Mouse (Mus musculus): ENCODE results near the gene Wdr62.
A peak's percentile ranks its signal among the peaks of the same experiment; 100 is the strongest.

Gene Wdr62

DNA sequence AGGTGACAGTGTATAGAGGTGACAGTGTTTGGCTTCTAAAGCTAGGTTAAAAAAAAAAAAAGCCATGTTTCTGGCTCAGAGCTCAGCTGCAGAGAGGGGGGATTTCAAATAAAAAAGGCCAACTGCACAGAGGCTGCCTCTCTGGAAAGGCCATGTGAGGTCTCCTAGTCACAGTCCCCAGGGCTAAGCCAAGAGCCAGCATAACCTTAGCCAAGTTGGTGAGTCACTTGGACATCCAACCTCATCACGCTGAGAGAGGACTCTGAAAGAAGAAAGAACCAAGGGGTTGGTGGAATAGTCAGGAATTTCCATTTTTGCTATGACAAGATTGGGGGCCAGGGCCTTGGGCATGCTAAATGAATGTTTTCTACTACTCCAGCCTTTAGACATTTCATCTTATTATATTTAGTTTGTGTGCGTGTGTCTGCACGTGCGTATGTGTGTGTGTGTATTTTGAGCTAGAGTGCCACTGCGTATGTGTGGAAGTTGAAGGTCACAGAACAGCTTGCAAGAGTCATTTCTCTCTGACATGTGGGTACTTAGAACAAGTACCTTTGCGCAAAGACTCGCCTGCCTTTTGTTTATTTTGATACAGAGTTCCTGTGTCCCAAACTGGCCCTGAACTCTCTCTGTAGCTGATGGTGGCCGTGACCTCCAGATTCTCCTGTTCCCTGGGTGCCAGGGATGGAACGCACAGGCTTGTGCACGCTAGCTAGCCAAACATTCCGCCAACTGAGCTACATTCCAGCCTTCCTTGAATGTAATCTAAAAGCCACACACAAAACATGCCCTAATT, 77.1 kb downstream of the Wdr62 start:
- DNase-seq, result peak; percentile 71

DNA sequence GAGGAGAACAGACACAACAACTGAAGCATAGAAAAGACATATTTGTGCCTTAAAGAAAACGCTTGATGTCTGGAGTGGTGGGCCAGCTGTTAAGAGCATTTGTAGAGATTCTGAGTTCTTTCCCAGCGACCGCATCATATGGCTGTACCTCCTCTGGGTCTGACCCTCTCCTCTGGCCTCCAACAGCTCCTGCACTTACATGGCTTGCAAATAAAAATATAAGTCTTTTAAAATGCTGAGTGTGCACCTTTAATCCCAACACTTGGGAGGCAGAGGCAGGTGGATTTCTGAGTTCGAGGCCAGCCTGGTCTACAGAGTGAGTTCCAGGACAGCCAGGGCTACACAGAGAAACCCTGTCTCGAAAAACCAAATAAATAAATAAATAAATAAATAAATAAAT, 79.6 kb downstream of the Wdr62 start:
- DNase-seq, result peak; percentile 9

GRCm38 (mm10) chr7:30200200-30200599, 80.0 kb downstream of the Wdr62 start:
- no peak for DNase-seq

DNA sequence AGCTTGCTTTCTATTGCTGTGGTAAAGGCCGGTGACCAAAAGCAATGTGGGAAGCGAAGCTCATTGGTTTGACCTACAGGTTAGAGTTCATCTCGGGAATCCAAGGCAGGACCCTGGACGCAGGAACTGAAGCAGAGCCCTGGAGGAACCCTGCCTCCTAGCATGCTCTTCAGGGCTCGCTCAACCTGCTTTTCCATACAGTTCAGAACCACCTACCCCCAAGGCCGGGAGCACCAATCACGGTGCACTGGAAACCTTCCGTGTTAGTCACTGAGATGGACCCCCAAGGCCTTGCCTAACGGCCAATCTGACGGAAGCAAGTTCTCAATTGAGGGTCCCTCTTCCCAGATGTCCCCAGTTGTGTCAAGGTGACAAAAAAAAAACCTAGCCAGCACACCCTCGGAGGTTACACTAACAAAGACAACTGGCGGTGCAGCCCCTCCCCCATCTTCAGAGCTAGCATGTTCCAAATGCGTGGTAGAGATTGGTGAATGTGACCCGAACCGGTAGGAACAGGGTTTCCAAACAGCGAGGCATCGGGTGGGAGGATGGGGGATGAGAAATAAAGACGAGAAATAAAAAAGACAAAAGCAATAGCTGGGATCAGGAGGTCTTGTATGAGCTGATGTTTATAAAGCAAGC, 80.6 kb downstream of the Wdr62 start:
- peak; percentile 29 for DNase-seq

- DNase-seq, result peak; percentile 61
Observed at GRCm38 (mm10) chr7:30198481-30198971, 81.7 kb downstream of the Wdr62 start, which contains the start of gene Capns1. Gene Capns1, minus strand, starts transcription at chr7:30198811.

DNA sequence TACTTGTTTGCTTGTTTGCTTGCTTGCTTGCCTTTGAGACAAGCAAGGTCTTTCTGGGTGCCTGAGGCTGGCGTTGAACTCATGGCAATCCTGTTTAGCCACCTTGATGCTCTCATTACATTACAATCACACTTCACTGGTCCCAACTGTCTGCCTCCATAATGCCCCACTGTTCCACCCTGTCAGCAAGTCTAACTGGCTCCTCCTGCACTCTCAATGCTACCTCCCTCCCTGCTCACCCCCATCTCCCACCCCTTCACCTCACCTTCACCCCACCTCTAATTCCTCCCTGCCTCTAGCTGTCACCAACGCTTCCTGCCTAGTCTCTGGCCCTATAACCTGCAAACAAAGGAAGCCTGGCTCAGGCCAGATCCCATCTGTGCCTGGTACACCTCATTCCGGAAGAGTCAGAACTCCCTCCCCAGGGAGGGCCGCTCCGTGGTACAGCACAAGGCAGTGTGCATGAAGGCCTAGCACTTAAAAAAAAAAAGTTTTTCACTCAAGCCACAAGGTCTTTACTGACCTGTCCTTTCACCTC, 82.6 kb downstream of the Wdr62 start:
- DNase-seq, result no peak

DNA sequence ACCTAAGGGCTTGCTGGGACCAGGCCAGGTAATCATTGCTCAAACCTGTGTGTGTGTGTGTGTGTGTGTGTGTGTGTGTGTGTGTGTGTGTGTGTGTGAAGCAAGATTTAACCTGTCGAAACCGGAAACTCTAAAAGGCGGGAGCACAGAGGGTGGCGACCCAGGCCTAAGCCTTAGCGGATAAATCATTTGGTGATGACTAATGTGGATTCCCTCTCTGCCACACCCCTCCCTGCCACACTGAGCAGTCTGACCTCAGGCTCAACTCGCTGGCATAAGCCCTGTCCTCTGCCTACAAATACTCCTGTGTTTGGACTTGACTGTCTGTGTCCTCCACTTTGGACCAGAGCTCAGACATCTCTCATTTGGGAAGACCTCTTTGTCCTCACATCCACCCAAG, 84.0 kb downstream of the Wdr62 start:
- DNase-seq, result peak; percentile 49

- peak; percentile 54 for DNase-seq
Observed at GRCm38 (mm10) chr7:30195461-30195860, 84.8 kb downstream of the Wdr62 start.

DNA sequence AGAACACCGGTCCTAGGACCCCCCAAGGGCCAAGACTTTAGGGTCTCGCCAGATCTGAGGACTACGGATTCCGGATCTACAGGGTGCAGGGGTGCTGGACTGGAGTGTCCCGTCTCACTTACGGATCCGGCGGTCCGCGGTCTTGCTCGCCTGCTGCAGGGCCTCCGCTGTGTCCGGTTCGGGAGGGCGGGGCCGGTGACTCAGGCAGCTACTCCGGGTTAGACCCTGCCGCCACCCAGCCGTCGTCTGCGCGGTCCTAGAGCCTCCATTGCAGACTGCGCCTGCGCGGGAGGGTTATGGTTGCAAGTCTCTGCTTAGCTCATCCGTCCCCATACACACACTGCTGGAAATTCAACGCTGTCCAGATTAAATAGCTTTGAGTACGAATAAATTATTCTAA, 85.3 kb downstream of the Wdr62 start:
- peak; percentile 96 for DNase-seq

- peak; percentile 68 for DNase-seq
Observed at GRCm38 (mm10) chr7:30194101-30194831, 86.0 kb downstream of the Wdr62 start.

- DNase-seq, result peak; percentile 86
Observed at GRCm38 (mm10) chr7:30193581-30194100, 86.6 kb downstream of the Wdr62 start.

DNA sequence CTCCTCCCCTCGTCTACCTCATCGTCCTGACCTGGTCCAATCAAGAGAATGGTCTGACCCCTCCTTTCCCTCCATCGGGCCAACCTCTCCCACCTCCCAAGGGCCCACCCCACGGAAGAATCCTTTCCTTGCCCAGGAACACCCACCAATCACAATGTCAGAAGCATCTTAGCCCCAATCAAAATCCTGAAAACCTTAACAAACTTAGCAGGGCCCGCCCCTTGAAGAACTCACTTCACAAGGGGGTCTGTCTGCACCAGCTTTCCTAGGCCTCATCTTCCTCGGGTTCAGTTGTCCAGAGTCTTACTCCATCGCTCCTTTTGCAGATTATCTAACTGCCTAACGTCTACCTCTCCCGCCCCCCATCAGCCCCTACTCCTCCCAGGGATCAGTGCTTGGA, 87.2 kb downstream of the Wdr62 start:
- DNase-seq, result peak; percentile 46

GRCm38 (mm10) chr7:30192088-30192487, 88.1 kb downstream of the Wdr62 start:
- DNase-seq, result peak; percentile 45
